Mouse (Mus musculus): ENCODE data around the gene Wdfy4.

Wdfy4 gene

GRCm38 (mm10) chr14:33078110-33078509 is 107.2 kb downstream of the Wdfy4 start:
- DNase-seq (ENCODE audit: low read depth, low spot score), result no peak
- Histone ChIP-seq H3K36me3 (ENCODE audit: control insufficient read depth, insufficient read depth, low read length, poor library complexity, severe bottlenecking) (peaks cover 44% of the 10 kb centered on the region), H3K27me3 (ENCODE audit: control insufficient read depth, insufficient read depth, low read length, poor library complexity, severe bottlenecking) (no peaks in the 10 kb centered on the region)

GRCm38 (mm10) chr14:33073355-33073754 is 112.0 kb downstream of the Wdfy4 start:
- Histone ChIP-seq H3K27me3 (ENCODE audit: control insufficient read depth, insufficient read depth, low read length, poor library complexity, severe bottlenecking) (no peaks in the 10 kb centered on the region), H3K36me3 (ENCODE audit: control insufficient read depth, insufficient read depth, low read length, poor library complexity, severe bottlenecking) (peaks cover 44% of the 10 kb centered on the region)
- no peak for DNase-seq (ENCODE audit: low read depth, low spot score)

- peaks cover 39% of the 10 kb centered on the region for H3K36me3 ChIP-seq (ENCODE audit: control insufficient read depth, insufficient read depth, low read length, poor library complexity, severe bottlenecking)
- DNase-seq (ENCODE audit: low read depth, low spot score), result no peak
- H3K27me3 ChIP-seq (ENCODE audit: control insufficient read depth, insufficient read depth, low read length, poor library complexity, severe bottlenecking), result no peaks in the 10 kb centered on the region
These were observed 113.0 kb downstream of the Wdfy4 start for GRCm38 (mm10) chr14:33072351-33072750.

GRCm38 (mm10) chr14:33067676-33068075 is 117.6 kb downstream of the Wdfy4 start:
- Histone ChIP-seq H3K36me3 (ENCODE audit: control insufficient read depth, insufficient read depth, low read length, poor library complexity, severe bottlenecking) (peaks cover 33% of the 10 kb centered on the region), H3K27me3 (ENCODE audit: control insufficient read depth, insufficient read depth, low read length, poor library complexity, severe bottlenecking) (no peaks in the 10 kb centered on the region)
- DNase-seq (ENCODE audit: low read depth, low spot score), result no peak

- peaks cover 19% of the 10 kb centered on the region for H3K36me3 ChIP-seq (ENCODE audit: control insufficient read depth, insufficient read depth, low read length, poor library complexity, severe bottlenecking)
- no peaks in the 10 kb centered on the region for H3K27me3 ChIP-seq (ENCODE audit: control insufficient read depth, insufficient read depth, low read length, poor library complexity, severe bottlenecking)
- DNase-seq (ENCODE audit: low read depth, low spot score), result no peak
These were observed 122.3 kb downstream of the Wdfy4 start for GRCm38 (mm10) chr14:33062996-33063395.

GRCm38 (mm10) chr14:33058881-33059660 is 126.2 kb downstream of the Wdfy4 start:
- H3K36me3 ChIP-seq (ENCODE audit: control insufficient read depth, insufficient read depth, low read length, poor library complexity, severe bottlenecking), result peaks cover 10% of the 10 kb centered on the region
- no peaks in the 10 kb centered on the region for H3K27me3 ChIP-seq (ENCODE audit: control insufficient read depth, insufficient read depth, low read length, poor library complexity, severe bottlenecking)

GRCm38 (mm10) chr14:33053441-33053840 is 131.9 kb downstream of the Wdfy4 start:
- Histone ChIP-seq H3K27me3 (ENCODE audit: control insufficient read depth, insufficient read depth, low read length, poor library complexity, severe bottlenecking) (no peaks in the 10 kb centered on the region), H3K36me3 (ENCODE audit: control insufficient read depth, insufficient read depth, low read length, poor library complexity, severe bottlenecking) (peaks cover 18% of the 10 kb centered on the region)
- DNase-seq (ENCODE audit: low read depth, low spot score), result no peak

More at GRCm38 (mm10) chr14:33058881-33059660, 126.2 kb downstream of the Wdfy4 start:
- DNase-seq (ENCODE audit: low read depth, low spot score), result no peak

- Histone ChIP-seq H3K36me3 (ENCODE audit: control insufficient read depth, insufficient read depth, low read length, poor library complexity, severe bottlenecking) (peaks cover 18% of the 10 kb centered on the region), H3K27me3 (ENCODE audit: control insufficient read depth, insufficient read depth, low read length, poor library complexity, severe bottlenecking) (no peaks in the 10 kb centered on the region)
- DNase-seq (ENCODE audit: low read depth, low spot score), result no peak
These were observed 140.1 kb downstream of the Wdfy4 start for GRCm38 (mm10) chr14:33045217-33045616.

- Histone ChIP-seq H3K27me3 (ENCODE audit: control insufficient read depth, insufficient read depth, low read length, poor library complexity, severe bottlenecking) (no peaks in the 10 kb centered on the region), H3K36me3 (ENCODE audit: control insufficient read depth, insufficient read depth, low read length, poor library complexity, severe bottlenecking) (peaks cover 28% of the 10 kb centered on the region)
- DNase-seq (ENCODE audit: low read depth, low spot score), result no peak
These were observed 148.5 kb downstream of the Wdfy4 start for GRCm38 (mm10) chr14:33036811-33037210.

- Histone ChIP-seq H3K36me3 (ENCODE audit: control insufficient read depth, insufficient read depth, low read length, poor library complexity, severe bottlenecking) (peaks cover 26% of the 10 kb centered on the region), H3K27me3 (ENCODE audit: control insufficient read depth, insufficient read depth, low read length, poor library complexity, severe bottlenecking) (no peaks in the 10 kb centered on the region)
- DNase-seq (ENCODE audit: low read depth, low spot score), result no peak
These were observed 149.9 kb downstream of the Wdfy4 start for GRCm38 (mm10) chr14:33035386-33035785.

GRCm38 (mm10) chr14:33033424-33033823 is 151.9 kb downstream of the Wdfy4 start:
- H3K36me3 ChIP-seq (ENCODE audit: control insufficient read depth, insufficient read depth, low read length, poor library complexity, severe bottlenecking), result peaks cover 25% of the 10 kb centered on the region
- no peak for DNase-seq (ENCODE audit: low read depth, low spot score)
- H3K27me3 ChIP-seq (ENCODE audit: control insufficient read depth, insufficient read depth, low read length, poor library complexity, severe bottlenecking), result no peaks in the 10 kb centered on the region

GRCm38 (mm10) chr14:33030849-33031248 is 154.5 kb downstream of the Wdfy4 start:
- no peak for DNase-seq (ENCODE audit: low read depth, low spot score)
- Histone ChIP-seq H3K36me3 (ENCODE audit: control insufficient read depth, insufficient read depth, low read length, poor library complexity, severe bottlenecking) (peaks cover 16% of the 10 kb centered on the region), H3K27me3 (ENCODE audit: control insufficient read depth, insufficient read depth, low read length, poor library complexity, severe bottlenecking) (no peaks in the 10 kb centered on the region)

GRCm38 (mm10) chr14:33019606-33020005 is 165.7 kb downstream of the Wdfy4 start:
- H3K27me3 ChIP-seq (ENCODE audit: control insufficient read depth, insufficient read depth, low read length, poor library complexity, severe bottlenecking), result no peaks in the 10 kb centered on the region
- peaks cover 32% of the 10 kb centered on the region for H3K36me3 ChIP-seq (ENCODE audit: control insufficient read depth, insufficient read depth, low read length, poor library complexity, severe bottlenecking)
- no peak for DNase-seq (ENCODE audit: low read depth, low spot score)

- Histone ChIP-seq H3K36me3 (ENCODE audit: control insufficient read depth, insufficient read depth, low read length, poor library complexity, severe bottlenecking) (peaks cover 32% of the 10 kb centered on the region), H3K27me3 (ENCODE audit: control insufficient read depth, insufficient read depth, low read length, poor library complexity, severe bottlenecking) (no peaks in the 10 kb centered on the region)
- no peak for DNase-seq (ENCODE audit: low read depth, low spot score)
These were observed 166.3 kb downstream of the Wdfy4 start for GRCm38 (mm10) chr14:33019050-33019449.

- no peak for DNase-seq (ENCODE audit: low read depth, low spot score)
- peaks cover 22% of the 10 kb centered on the region; the same call in 1 of the 2 replicates for H3K36me3 ChIP-seq (ENCODE audit: control insufficient read depth, insufficient read depth, low read length, poor library complexity, severe bottlenecking)
- no peaks in the 10 kb centered on the region for H3K27me3 ChIP-seq (ENCODE audit: control insufficient read depth, insufficient read depth, low read length, poor library complexity, severe bottlenecking)
These were observed 177.7 kb downstream of the Wdfy4 start for GRCm38 (mm10) chr14:33007638-33008037.

GRCm38 (mm10) chr14:33005114-33005513 is 180.2 kb downstream of the Wdfy4 start:
- no peak for DNase-seq (ENCODE audit: low read depth, low spot score)
- H3K27me3 ChIP-seq (ENCODE audit: control insufficient read depth, insufficient read depth, low read length, poor library complexity, severe bottlenecking), result no peaks in the 10 kb centered on the region
- peaks cover 21% of the 10 kb centered on the region for H3K36me3 ChIP-seq (ENCODE audit: control insufficient read depth, insufficient read depth, low read length, poor library complexity, severe bottlenecking)

Measured in splenic B cell, adult 2 months (primary cell).